Mouse (Mus musculus) lung, postnatal 0 days (tissue): ENCODE data around the gene Skor1.

Experiments used
- CTCF ChIP-seq: IDR thresholded peaks from 2 replicates; pipeline ENCODE4 v1.5.1; 2016; ENCODE audit warnings: antibody characterized with exemption, mild to moderate bottlenecking
- EP300 ChIP-seq: IDR thresholded peaks from 2 replicates; pipeline ENCODE4 v1.6.1; 2016; ENCODE audit warnings: antibody characterized with exemption, mild to moderate bottlenecking, control low read depth

- peak; percentile 100 for TF ChIP-seq CTCF
- TF ChIP-seq EP300, result 0 out of 2 replicates have a peak, but pooled peaks have one; percentile 23
These were observed 25.0 kb downstream of the Skor1 start for GRCm38 (mm10) chr9:63123451-63124438.
